Comparison of ENCODE assay signal across 11 mouse cellular contexts in the genomic region with DNA sequence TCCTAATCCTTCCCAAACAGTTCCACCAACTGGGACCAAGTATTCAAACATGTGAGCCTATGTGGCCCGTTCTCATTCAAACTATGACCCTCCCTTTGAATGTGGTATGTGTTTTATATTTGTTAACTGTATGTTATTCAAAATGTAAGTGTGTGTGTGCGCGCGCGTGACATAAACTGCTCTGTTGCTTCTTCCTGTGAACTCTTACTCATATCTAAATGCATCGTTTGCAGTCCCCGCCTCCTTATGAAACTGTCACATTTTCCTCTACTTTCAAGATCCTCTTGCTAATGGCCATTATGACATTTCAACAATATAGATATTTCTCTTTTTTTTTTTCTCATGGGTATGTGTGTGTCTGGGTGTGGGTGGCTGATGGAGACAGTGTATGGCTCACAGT.
"Had no signal": no experiment of that assay in that cellular context is flagged by ENCODE, and none has a peak within 500 bp of the region (broad histone marks: within the 10 kb centered on the region; RNA-seq: fewer than 3 reads in every experiment).

No protein-coding gene starts in this region.

- H3K27me3 ChIP-seq: intestine, embryonic 15.5 days; limb, embryonic 15.5 days; liver, embryonic 12.5 days; midbrain, embryonic 13.5 days; neural tube, embryonic 12.5 days had no signal

- H3K36me3 ChIP-seq: intestine, embryonic 15.5 days; limb, embryonic 15.5 days; liver, embryonic 12.5 days; midbrain, embryonic 13.5 days; neural tube, embryonic 12.5 days had no signal

- DNase-seq: kidney, adult 18-20 months; kidney, postnatal 14 days; lung, embryonic 14.5 days; retina, postnatal 1 day; thymus, adult 2 months; thymus, postnatal 25 days had no signal

- H3K4me3 ChIP-seq: intestine, embryonic 15.5 days; limb, embryonic 15.5 days; liver, embryonic 12.5 days; midbrain, embryonic 13.5 days; neural tube, embryonic 12.5 days had no signal

- H3K9me3 ChIP-seq: intestine, embryonic 15.5 days; limb, embryonic 15.5 days; liver, embryonic 12.5 days; midbrain, embryonic 13.5 days; neural tube, embryonic 12.5 days had no signal

- H3K9ac ChIP-seq: intestine, embryonic 15.5 days; limb, embryonic 15.5 days; liver, embryonic 12.5 days; lung, embryonic 14.5 days; midbrain, embryonic 13.5 days; neural tube, embryonic 12.5 days had no signal

- H3K4me1 ChIP-seq: intestine, embryonic 15.5 days; liver, embryonic 12.5 days had no signal

- H3K27ac ChIP-seq: intestine, embryonic 15.5 days; limb, embryonic 15.5 days; liver, embryonic 12.5 days; midbrain, embryonic 13.5 days; neural tube, embryonic 12.5 days had no signal

- ATAC-seq: intestine, embryonic 15.5 days; liver, embryonic 12.5 days; midbrain, embryonic 13.5 days had no signal

- H3K4me2 ChIP-seq: intestine, embryonic 15.5 days; limb, embryonic 15.5 days; liver, embryonic 12.5 days; lung, embryonic 14.5 days; midbrain, embryonic 13.5 days; neural tube, embryonic 12.5 days had no signal
